Mouse (Mus musculus) stomach, embryonic 14.5 days (tissue): ENCODE data around the gene Samd7. TPM values are rescaled to one million over a fixed set of nuclear protein-coding genes. Genes with fewer than 3 reads are reported as not detected.

Experiments
- ATAC-seq: fragments of 200-750 bp; cut with Nextera tagmentation; 2 replicates; pipeline ENCODE4 v1.8.0; 2017; ENCODE audit warnings: low read depth, moderate TSS enrichment; ENCODE audit not compliant: insufficient number of reproducible peaks, insufficient read depth, low FRiP score
- H3K27ac ChIP-seq: fragments of 300-500 bp; sonication (generic); 2 replicates; pipeline ENCODE4 v1.5.1; 2014; ENCODE audit warnings: mild to moderate bottlenecking, low read length, moderate library complexity, mixed read lengths
- H3K27me3 ChIP-seq: fragments of 300-500 bp; sonication (generic); 2 replicates; pipeline ENCODE4 v1.6.1; 2014; ENCODE audit warnings: low read length, control low read depth, mixed read lengths; ENCODE audit not compliant: control insufficient read depth, insufficient read depth
- H3K36me3 ChIP-seq: fragments of 300-500 bp; sonication (generic); 2 replicates; pipeline ENCODE4 v1.6.1; 2014; ENCODE audit warnings: mild to moderate bottlenecking, control low read depth, low read length, moderate library complexity, mixed read lengths; ENCODE audit not compliant: control insufficient read depth, insufficient read depth
- H3K4me1 ChIP-seq: fragments of 300-500 bp; sonication (generic); 2 replicates; pipeline ENCODE4 v1.6.1; 2014; ENCODE audit warnings: low read length, control low read depth, mixed read lengths; ENCODE audit not compliant: control insufficient read depth, insufficient read depth
- H3K4me2 ChIP-seq: fragments of 300-500 bp; sonication (generic); replicated peaks from 2 replicates; pipeline ENCODE4 v1.6.1; 2014; ENCODE audit warnings: low read depth, low read length, control low read depth
- H3K4me3 ChIP-seq: fragments of 300-500 bp; sonication (generic); 2 replicates; pipeline ENCODE4 v1.5.1; 2014; ENCODE audit warnings: low read depth, low read length, control low read depth
- H3K9ac ChIP-seq: fragments of 300-500 bp; sonication (generic); replicated peaks from 2 replicates; pipeline ENCODE4 v1.6.1; 2014; ENCODE audit warnings: low read depth, mild to moderate bottlenecking, control low read depth, low read length, moderate library complexity, mixed read lengths
- H3K9me3 ChIP-seq: fragments of 300-500 bp; sonication (generic); 2 replicates; pipeline ENCODE4 v1.6.1; 2016; ENCODE audit warnings: low read depth, low read length, control low read depth; ENCODE audit not compliant: control insufficient read depth
- WGBS: fragments of 180-500 bp; shearing (Covaris S2); extraction: QIAGEN DNeasy Blood & Tissue Kit; methylation state at CpG from one replicate; pipeline ENCODE4 v1.1.7; 2014; 5-methylcytosine and 5-hydroxymethylcytosine counted together
- polyA plus RNA-seq: library from polyadenylated mRNA; unstranded; fragments of >200 nt; fragmentation: Nextera tagmentation; extraction: Ambion mirVana; gene quantifications from 2 replicates; pipeline ENCODE4 v1.2.1, GENCODE M21; 2014

Gene Samd7
- polyA plus RNA-seq, 1 experiment from 2014 or later: not detected

- 80% methylated on average over 9 of the region's 9 CpGs for WGBS
- Histone ChIP-seq H3K4me1 (no peaks in the 10 kb centered on the region), H3K4me2 (no peak overlapping the region), H3K27ac (no peak overlapping the region), H3K9ac (no peak overlapping the region), H3K9me3 (no peaks in the 10 kb centered on the region), H3K4me3 (no peak overlapping the region), H3K27me3 (no peaks in the 10 kb centered on the region), H3K36me3 (no peaks in the 10 kb centered on the region)
- no peak for ATAC-seq
Observed at GRCm38 (mm10) chr3:30736809-30737208, 9.3 kb upstream of the Samd7 start.

DNA sequence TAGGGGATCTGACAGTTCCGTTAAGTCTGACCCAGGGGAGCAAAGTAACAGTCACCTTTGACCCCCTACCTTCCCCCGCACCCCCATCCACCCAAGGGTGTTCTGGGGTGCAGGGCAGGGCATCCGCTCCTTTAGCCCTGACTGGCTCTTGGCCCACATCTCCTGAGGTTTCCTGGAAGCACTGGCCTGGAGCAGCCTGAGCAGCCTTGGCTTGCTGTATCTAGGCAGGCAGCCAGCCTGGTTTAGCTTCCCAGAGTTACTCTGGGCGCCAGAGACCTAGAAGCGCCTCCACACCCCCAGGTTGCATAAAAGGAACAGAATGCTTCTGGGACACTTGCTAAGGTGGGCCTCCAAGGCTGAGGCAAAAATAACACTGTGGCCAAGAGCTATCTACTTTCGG is 4.8 kb upstream of the Samd7 start:
- no peaks in the 10 kb centered on the region for H3K4me1 ChIP-seq
- no peaks in the 10 kb centered on the region for H3K9me3 ChIP-seq
- no peak for ATAC-seq
- H3K27ac ChIP-seq: no peak overlapping the region
- no peak overlapping the region for H3K4me2 ChIP-seq
- 88% methylated on average over 6 of the region's 6 CpGs for WGBS
- no peaks in the 10 kb centered on the region for H3K36me3 ChIP-seq
- H3K4me3 ChIP-seq: no peak overlapping the region
- no peak overlapping the region for H3K9ac ChIP-seq
- H3K27me3 ChIP-seq: no peaks in the 10 kb centered on the region

- no peak for ATAC-seq
- Histone ChIP-seq H3K9me3 (no peaks in the 10 kb centered on the region), H3K4me3 (no peak overlapping the region), H3K4me2 (no peak overlapping the region), H3K27ac (no peak overlapping the region), H3K9ac (no peak overlapping the region), H3K27me3 (no peaks in the 10 kb centered on the region), H3K36me3 (no peaks in the 10 kb centered on the region), H3K4me1 (no peaks in the 10 kb centered on the region)
- 81% methylated on average over 7 of the region's 7 CpGs for whole genome bisulfite sequencing
Observed at GRCm38 (mm10) chr3:30742891-30743290, 3.2 kb upstream of the Samd7 start.

DNA sequence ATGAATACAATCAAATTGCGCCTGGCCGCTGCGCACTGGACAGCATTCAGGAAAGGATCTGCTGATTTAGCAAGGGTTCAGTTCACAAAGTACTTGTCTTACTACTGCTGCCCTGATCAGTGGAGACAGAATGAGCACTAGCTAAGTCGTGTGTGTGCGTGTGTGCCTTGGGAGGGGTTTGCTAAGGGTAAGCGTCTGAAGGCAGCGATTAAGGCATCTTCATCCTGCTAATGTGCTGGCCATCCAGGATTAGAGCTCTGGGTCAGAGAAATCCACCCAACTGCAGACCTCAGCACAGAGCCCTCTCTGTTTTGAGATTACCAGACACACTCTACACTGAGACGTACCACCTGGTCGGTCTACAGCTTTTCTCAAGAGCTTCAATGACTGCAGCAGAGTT is 2.2 kb downstream of the Samd7 start:
- H3K27me3 ChIP-seq: no peaks in the 10 kb centered on the region
- no peak overlapping the region for H3K4me2 ChIP-seq
- ATAC-seq: no peak
- peaks cover 4% of the 10 kb centered on the region; the same call in 1 of the 2 replicates for H3K4me1 ChIP-seq
- H3K27ac ChIP-seq: no peak overlapping the region
- H3K9me3 ChIP-seq: no peaks in the 10 kb centered on the region
- no peaks in the 10 kb centered on the region for H3K36me3 ChIP-seq
- no peak overlapping the region for H3K4me3 ChIP-seq
- WGBS: 72% methylated on average over 9 of the region's 9 CpGs
- H3K9ac ChIP-seq: no peak overlapping the region

DNA sequence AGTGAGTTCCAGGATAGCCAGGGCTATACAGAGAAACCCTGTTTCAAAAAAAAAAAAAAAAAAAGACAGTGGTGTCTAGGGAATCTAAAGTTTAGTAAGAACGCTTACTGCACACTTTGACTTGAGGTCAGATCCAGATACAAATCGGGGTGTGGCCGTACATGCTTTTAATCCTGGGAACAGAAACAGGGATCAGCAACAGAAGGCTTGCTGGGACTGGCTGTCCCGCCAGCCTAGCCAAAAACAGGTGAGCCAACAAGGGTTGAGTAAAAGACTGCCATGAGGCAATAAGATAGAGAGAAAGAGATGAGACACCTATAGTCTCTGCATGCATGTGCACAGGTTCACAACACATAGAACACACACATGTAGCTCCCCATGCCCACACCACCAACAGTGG is 8.6 kb downstream of the Samd7 start:
- no peak overlapping the region for H3K27ac ChIP-seq
- ATAC-seq: no peak
- H3K9me3 ChIP-seq: no peaks in the 10 kb centered on the region
- H3K4me2 ChIP-seq: no peak overlapping the region
- H3K4me3 ChIP-seq: no peak overlapping the region
- no peaks in the 10 kb centered on the region for H3K4me1 ChIP-seq
- H3K9ac ChIP-seq: no peak overlapping the region
- no peaks in the 10 kb centered on the region for H3K36me3 ChIP-seq
- WGBS: 88% methylated on average over 4 of the region's 4 CpGs
- H3K27me3 ChIP-seq: no peaks in the 10 kb centered on the region

- no peak overlapping the region for H3K9ac ChIP-seq
- no peak overlapping the region for H3K4me2 ChIP-seq
- no peak overlapping the region for H3K27ac ChIP-seq
- no peak for ATAC-seq
- H3K9me3 ChIP-seq: no peaks in the 10 kb centered on the region
- H3K4me1 ChIP-seq: no peaks in the 10 kb centered on the region
- WGBS: 89% methylated on average over 4 of the region's 4 CpGs
- no peaks in the 10 kb centered on the region for H3K27me3 ChIP-seq
- H3K36me3 ChIP-seq: no peaks in the 10 kb centered on the region
- H3K4me3 ChIP-seq: no peak overlapping the region
Observed at GRCm38 (mm10) chr3:30764877-30765276, 18.8 kb downstream of the Samd7 start.

- 69% methylated on average over 10 of the region's 10 CpGs for WGBS
- ATAC-seq: peak; percentile 90
Observed at GRCm38 (mm10) chr3:30765311-30766027, 19.4 kb downstream of the Samd7 start.

DNA sequence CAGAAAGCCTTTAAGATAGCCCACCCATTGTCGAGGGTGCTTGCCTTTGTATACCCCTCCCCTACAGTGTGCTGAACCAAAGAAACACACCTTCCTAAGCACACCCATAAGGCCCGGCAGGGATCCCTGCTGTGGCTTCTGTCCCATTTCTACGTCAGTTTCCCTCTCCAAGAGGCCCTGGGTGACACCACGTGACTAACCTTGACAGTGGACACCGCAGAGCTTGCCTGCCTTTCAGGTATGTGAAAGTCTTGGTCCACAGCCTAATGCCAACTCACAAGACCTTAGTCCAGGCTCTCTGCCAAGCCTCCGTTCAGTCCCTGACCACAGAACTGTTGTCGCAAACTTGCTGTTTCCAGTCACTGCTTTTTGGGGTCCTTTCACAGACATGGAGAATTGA is 20.1 kb downstream of the Samd7 start:
- peak; percentile 76 for ATAC-seq
- Histone ChIP-seq H3K4me1 (no peaks in the 10 kb centered on the region), H3K36me3 (no peaks in the 10 kb centered on the region), H3K4me2 (no peak overlapping the region), H3K9ac (no peak overlapping the region), H3K9me3 (no peaks in the 10 kb centered on the region), H3K4me3 (no peak overlapping the region), H3K27ac (no peak overlapping the region), H3K27me3 (no peaks in the 10 kb centered on the region)
- WGBS: 61% methylated on average over 7 of the region's 7 CpGs

More at GRCm38 (mm10) chr3:30765311-30766027, 19.4 kb downstream of the Samd7 start:
- no peak overlapping the region for H3K27ac ChIP-seq
- H3K9ac ChIP-seq: no peak overlapping the region
- no peak overlapping the region for H3K4me3 ChIP-seq
- H3K4me1 ChIP-seq: no peaks in the 10 kb centered on the region
- H3K36me3 ChIP-seq: no peaks in the 10 kb centered on the region
- H3K9me3 ChIP-seq: no peaks in the 10 kb centered on the region
- H3K27me3 ChIP-seq: no peaks in the 10 kb centered on the region
- H3K4me2 ChIP-seq: no peak overlapping the region

DNA sequence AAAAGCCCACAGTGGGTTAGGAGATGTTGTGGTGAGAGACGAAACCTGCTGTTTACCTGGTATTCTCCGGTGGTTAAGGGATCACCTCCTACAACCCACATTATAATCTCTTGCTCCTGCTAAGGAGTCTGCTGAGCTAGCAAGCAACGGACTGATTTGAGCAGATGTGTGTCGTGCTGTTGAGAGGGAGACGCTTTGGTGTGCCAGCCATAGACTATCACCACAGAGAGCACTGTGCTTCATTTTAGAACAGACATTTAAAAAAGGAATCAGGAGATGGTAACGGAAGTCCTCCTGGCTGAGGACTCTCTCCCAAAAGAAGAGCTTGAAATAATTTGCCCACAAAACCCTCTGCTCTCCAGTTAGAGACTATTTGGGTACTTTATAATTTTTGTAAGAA is 21.2 kb downstream of the Samd7 start:
- 86% methylated on average over 6 of the region's 6 CpGs for WGBS

More for the DNA sequence above, 21.2 kb downstream of the Samd7 start:
- Histone ChIP-seq H3K9me3 (no peaks in the 10 kb centered on the region), H3K4me1 (no peaks in the 10 kb centered on the region), H3K36me3 (no peaks in the 10 kb centered on the region), H3K9ac (no peak overlapping the region), H3K4me3 (no peak overlapping the region), H3K27ac (no peak overlapping the region), H3K4me2 (no peak overlapping the region), H3K27me3 (no peaks in the 10 kb centered on the region)
- no peak for ATAC-seq
